Mouse (Mus musculus): ENCODE results near the gene Fshr. TPM values are rescaled to one million over a fixed set of nuclear protein-coding genes. Genes with fewer than 3 reads are reported as not detected.
"Not testable (repeated sequence)": the region's sequence is repeated elsewhere in the genome, so short reads cannot be mapped to it uniquely, and the experiment has no call there.

The Fshr gene
- polyA plus RNA-seq, 1 experiment, result not detected

DNA sequence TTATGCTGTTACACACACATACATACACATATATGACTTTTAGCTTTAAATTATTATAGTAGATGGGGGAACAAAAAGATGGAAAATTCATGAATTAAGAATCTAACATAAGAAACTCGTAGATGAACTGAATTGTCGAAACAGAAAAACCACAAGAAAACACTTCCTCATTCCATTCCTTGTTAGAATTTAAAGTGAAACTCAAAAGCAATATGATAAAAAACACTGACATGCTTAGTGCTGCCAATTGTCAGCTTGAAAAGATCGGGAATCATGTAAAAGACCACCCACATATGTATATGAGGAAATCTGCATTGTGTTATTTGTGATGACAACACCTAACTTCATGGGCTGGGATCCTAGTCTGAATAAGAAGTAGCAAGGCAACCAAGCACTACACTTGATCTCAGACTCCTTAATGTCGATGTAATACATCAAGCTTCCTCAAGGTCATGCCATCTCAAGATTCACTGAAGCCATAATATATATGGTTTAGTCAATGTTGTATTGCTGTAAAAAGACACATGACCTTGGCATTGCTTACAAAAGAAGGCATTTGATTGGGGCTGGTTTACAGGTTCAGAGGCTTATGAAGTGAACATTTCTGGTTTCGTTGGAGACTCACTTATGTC is 99.6 kb downstream of the Fshr start:
- Histone ChIP-seq H3K4me3 (ENCODE audit: insufficient read depth, low read length) (no peak overlapping the region), H3K27ac (ENCODE audit: insufficient read depth, low read length) (no peak overlapping the region), H3K4me1 (ENCODE audit: control insufficient read depth, insufficient read depth, low read length) (no peaks in the 10 kb centered on the region)
- TF ChIP-seq POLR2A (IDR thresholded peaks at IDR 0.05; ENCODE audit: low read depth, low read length), result no peak
- TF ChIP-seq CTCF (IDR thresholded peaks at IDR 0.05; ENCODE audit: borderline replicate concordance, insufficient read depth, low read length), result no peak

DNA sequence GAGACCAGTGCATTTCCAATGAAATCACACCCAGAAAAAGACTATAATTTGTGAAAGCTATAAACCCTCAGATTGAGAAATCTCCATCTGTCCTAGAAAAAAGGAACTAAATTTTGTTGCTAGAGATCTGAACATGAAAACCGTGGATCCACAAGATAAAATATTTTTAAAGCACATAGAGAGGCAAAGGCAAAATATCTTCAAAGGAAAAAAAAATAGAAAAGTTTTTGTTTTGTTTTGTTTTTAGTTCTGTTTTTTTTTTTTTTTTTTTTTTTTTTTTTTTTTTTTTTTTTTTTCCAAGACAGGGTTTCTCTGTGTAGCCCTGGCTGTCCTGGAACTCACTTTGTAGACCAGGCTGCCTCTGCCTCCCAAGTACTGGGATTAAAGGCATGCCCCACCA is 100.7 kb downstream of the Fshr start:
- not testable (repeated sequence) for H3K27ac ChIP-seq (ENCODE audit: insufficient read depth, low read length); H3K4me1 ChIP-seq (ENCODE audit: control insufficient read depth, insufficient read depth, low read length)

DNA sequence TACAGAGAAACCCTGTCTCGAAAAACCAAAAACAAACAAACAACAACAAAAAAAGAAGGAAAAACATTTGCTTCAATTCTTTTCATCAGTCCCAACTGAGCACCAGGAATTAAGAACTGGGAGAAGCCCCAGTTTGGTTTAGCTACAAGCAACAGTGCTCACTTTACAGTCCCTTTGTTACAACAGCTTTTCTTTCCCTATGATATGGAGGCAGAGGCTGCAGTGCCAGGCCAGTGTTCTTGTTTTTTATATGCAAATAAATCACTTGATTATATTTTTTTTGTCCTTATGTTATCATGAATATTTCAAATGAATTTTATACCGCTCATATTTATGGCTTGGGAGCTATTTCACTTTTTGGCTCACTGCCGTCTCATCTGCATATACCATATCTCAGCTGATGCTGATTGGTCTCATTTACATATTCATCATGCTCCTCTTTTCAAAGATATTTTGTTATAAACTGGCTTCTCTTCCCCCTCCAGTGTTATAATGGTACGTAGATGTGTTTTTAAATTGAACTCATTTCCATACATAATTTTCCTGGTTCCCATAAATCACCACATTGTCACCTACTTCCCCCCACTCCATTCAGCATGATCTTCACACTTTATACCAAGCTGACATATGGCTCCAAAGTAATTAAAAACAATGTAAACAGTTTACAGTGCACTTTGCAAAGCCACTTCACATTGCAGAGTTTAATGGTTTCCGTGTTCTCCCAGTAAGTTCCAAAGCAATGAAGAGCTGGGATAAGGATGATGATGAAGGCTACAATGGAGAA is 110.6 kb downstream of the Fshr start:
- H3K27ac ChIP-seq (ENCODE audit: insufficient read depth, low read length), result no peak overlapping the region
- no peak overlapping the region for H3K4me3 ChIP-seq (ENCODE audit: insufficient read depth, low read length)
- H3K4me1 ChIP-seq (ENCODE audit: control insufficient read depth, insufficient read depth, low read length), result no peaks in the 10 kb centered on the region
- TF ChIP-seq CTCF (IDR thresholded peaks at IDR 0.05; ENCODE audit: borderline replicate concordance, insufficient read depth, low read length), result no peak
- no peak for TF ChIP-seq POLR2A (IDR thresholded peaks at IDR 0.05; ENCODE audit: low read depth, low read length)

More for the DNA sequence above, 100.7 kb downstream of the Fshr start:
- H3K4me3 ChIP-seq (ENCODE audit: insufficient read depth, low read length), result not testable (repeated sequence)

- Histone ChIP-seq H3K4me3 (ENCODE audit: insufficient read depth, low read length) (no peak overlapping the region), H3K27ac (ENCODE audit: insufficient read depth, low read length) (no peak overlapping the region), H3K4me1 (ENCODE audit: control insufficient read depth, insufficient read depth, low read length) (no peaks in the 10 kb centered on the region)
- TF ChIP-seq POLR2A (IDR thresholded peaks at IDR 0.05; ENCODE audit: low read depth, low read length), result no peak
- TF ChIP-seq CTCF (IDR thresholded peaks at IDR 0.05; ENCODE audit: borderline replicate concordance, insufficient read depth, low read length), result no peak
These were observed 117.6 kb downstream of the Fshr start for GRCm38 (mm10) chr17:89082897-89083296.

DNA sequence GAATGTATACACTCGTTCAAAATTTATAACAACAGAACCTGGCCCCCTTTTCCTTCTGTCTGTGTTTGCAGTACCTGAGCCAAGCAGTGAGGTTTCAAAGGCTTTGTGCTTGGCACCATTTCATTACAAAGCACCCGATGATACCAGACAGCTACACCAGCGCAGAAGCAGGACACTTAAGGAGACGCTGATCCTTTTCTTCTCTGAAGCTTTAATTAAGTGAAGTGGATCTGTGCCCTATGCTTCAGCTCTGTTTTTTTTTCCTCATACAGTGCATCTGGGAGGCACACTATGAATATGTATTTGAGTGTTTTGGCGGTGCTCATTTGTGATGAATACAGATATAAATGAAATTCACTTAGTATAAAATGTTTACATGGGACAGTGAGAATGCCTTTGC is 120.8 kb downstream of the Fshr start:
- no peak overlapping the region for H3K27ac ChIP-seq (ENCODE audit: insufficient read depth, low read length)
- TF ChIP-seq CTCF (IDR thresholded peaks at IDR 0.05; ENCODE audit: borderline replicate concordance, insufficient read depth, low read length) (no peak), POLR2A (IDR thresholded peaks at IDR 0.05; ENCODE audit: low read depth, low read length) (no peak)
- no peaks in the 10 kb centered on the region for H3K4me1 ChIP-seq (ENCODE audit: control insufficient read depth, insufficient read depth, low read length)
- no peak overlapping the region for H3K4me3 ChIP-seq (ENCODE audit: insufficient read depth, low read length)

DNA sequence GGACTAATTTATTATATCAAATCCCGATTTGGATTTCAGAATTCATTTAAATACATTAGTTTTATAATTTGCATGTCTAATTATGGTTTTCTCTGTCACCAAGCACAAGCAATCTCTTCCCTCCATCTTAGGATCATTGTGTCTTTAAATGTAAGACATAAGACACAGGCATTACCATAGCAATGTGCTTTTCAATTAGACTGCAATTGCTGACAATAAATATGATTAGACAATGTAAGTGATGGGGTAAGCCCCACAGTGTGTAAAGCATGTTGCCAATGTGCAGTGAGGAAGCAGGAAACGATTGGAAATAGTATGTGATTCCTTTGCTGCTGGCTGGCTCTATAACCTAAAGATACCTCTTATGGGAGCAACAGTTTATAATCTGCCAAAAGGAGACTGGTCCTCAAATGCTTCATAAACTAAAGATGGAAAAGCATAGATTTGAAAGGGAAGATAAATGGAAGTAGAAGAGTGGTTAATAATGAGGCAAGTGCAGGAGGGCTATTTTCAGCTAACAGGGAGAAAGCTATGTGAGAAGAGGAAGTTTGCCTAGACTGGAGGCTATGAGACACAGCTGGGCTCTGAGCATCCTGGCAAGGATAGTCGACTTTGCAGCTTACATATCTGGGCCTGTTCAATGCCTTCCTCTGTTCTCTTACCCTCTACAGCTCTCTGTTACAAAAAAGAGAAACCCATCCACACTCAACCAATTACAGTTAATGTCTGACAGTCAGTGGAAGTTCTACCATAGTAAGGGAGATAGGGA is 136.0 kb downstream of the Fshr start:
- Histone ChIP-seq H3K27ac (ENCODE audit: insufficient read depth, low read length) (no peak overlapping the region), H3K4me1 (ENCODE audit: control insufficient read depth, insufficient read depth, low read length) (no peaks in the 10 kb centered on the region; the same call in 1 of the 2 replicates), H3K4me3 (ENCODE audit: insufficient read depth, low read length) (no peak overlapping the region)
- no peak for TF ChIP-seq CTCF (IDR thresholded peaks at IDR 0.05; ENCODE audit: borderline replicate concordance, insufficient read depth, low read length)
- TF ChIP-seq POLR2A (IDR thresholded peaks at IDR 0.05; ENCODE audit: low read depth, low read length), result no peak

DNA sequence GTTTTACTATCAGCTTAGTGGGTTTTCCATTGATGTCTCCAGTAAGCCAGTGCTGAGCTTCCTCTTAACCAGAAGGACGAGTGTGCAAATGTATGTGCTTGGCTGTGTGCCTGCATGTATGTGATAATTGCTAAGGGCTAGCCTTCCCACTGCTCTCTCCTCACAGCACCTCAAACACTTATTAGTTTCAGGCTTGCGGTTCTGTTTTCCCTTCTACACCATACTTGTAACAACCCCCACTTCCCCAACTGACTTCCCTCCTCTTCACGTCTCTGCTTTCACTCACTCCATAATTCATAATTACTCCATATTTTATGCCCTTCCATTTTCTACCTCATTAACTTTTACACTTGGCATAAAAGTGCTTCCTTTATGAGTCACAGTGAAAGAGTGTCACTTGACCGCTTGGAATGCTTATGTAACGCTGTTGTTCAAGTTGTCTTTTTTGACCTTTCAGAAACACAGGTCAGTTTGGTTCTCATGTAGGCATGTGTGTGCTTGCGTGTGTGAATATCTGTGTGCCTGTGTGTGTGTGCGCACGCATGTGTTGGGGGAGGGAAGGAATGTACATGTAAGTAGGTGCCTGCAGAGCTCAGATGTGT is 138.0 kb downstream of the Fshr start:
- H3K27ac ChIP-seq (ENCODE audit: insufficient read depth, low read length), result no peak overlapping the region
- no peaks in the 10 kb centered on the region; the same call in 1 of the 2 replicates for H3K4me1 ChIP-seq (ENCODE audit: control insufficient read depth, insufficient read depth, low read length)
- H3K4me3 ChIP-seq (ENCODE audit: insufficient read depth, low read length), result no peak overlapping the region
- TF ChIP-seq POLR2A (IDR thresholded peaks at IDR 0.05; ENCODE audit: low read depth, low read length) (no peak), CTCF (IDR thresholded peaks at IDR 0.05; ENCODE audit: borderline replicate concordance, insufficient read depth, low read length) (no peak)

DNA sequence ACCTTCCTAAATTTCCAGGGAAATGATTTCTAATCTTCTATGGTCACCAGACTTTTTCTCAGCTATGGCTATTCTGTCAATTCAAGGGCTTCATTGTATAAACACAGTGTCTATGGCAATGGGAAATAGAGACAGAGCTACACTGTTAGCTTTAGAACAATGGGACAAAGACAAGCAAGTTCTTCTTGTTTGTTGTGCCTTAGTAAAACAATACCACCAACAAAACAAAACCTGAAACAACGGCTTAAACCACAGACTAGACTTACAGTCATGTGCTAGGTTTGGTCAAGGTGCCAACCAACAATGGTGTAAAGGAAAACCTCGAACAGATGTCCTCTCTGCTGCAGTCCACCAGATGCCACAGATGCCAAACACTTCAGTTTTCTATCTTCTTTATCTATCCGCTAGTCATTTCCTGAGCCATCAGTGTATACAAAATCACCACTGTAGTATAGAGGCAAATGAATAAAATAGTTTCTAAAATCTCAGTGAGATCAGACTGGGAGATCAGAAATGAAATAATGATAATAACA is 149.4 kb downstream of the Fshr start:
- Histone ChIP-seq H3K4me3 (ENCODE audit: insufficient read depth, low read length) (no peak overlapping the region), H3K4me1 (ENCODE audit: control insufficient read depth, insufficient read depth, low read length) (no peaks in the 10 kb centered on the region), H3K27ac (ENCODE audit: insufficient read depth, low read length) (no peak overlapping the region)
- TF ChIP-seq CTCF (IDR thresholded peaks at IDR 0.05; ENCODE audit: borderline replicate concordance, insufficient read depth, low read length) (no peak), POLR2A (IDR thresholded peaks at IDR 0.05; ENCODE audit: low read depth, low read length) (no peak)

DNA sequence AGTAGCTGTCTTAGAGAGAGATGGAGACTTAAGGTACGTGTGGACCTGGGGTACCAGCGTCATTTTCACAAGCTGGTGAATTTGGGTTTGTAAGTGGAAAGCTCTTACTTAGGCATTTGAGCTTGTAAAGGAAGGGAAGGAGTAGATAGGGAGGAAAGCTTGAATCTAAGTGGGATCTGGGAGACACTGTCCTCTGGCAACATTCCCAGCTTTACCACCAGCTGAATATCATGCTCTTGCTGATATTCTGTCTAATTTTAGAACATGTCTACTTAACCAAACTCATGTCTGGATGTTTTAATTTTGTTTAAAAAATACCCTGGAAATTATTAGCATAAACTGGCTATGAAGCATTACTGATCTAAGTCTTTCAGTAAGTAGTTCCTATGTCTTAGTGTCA is 151.4 kb downstream of the Fshr start:
- H3K4me3 ChIP-seq (ENCODE audit: insufficient read depth, low read length), result no peak overlapping the region
- H3K27ac ChIP-seq (ENCODE audit: insufficient read depth, low read length), result no peak overlapping the region
- no peak for TF ChIP-seq POLR2A (IDR thresholded peaks at IDR 0.05; ENCODE audit: low read depth, low read length)
- no peak for TF ChIP-seq CTCF (IDR thresholded peaks at IDR 0.05; ENCODE audit: borderline replicate concordance, insufficient read depth, low read length)
- no peaks in the 10 kb centered on the region for H3K4me1 ChIP-seq (ENCODE audit: control insufficient read depth, insufficient read depth, low read length)

Measured in embryonic fibroblast, embryonic 13.5 days (primary cell).